Mouse (Mus musculus) myocyte (in vitro differentiated cells): ENCODE results near the gene Adk.

Experiments used
- CEBPB ChIP-seq: IDR thresholded peaks from 2 replicates; pipeline ENCODE4 v1.6.1; 2011; ENCODE audit warnings: mild to moderate bottlenecking, moderate library complexity; ENCODE audit not compliant: poor library complexity, insufficient read depth, severe bottlenecking
- E2F4 ChIP-seq: IDR thresholded peaks from one replicate; pipeline ENCODE4 v1.6.1; 2011; ENCODE audit warnings: mild to moderate bottlenecking, control low read depth, moderate library complexity; ENCODE audit not compliant: insufficient read depth
- MAX ChIP-seq: IDR thresholded peaks from one replicate; pipeline ENCODE4 v1.6.1; 2011; ENCODE audit warnings: low read depth, mild to moderate bottlenecking, control low read depth
- MYOD1 ChIP-seq, 3 experiments: IDR thresholded peaks; one replicate each; pipeline ENCODE4 v1.6.1; 2011; ENCODE audit warnings: control low read depth in 2 of 3, low read depth in 2 of 3, mild to moderate bottlenecking in 2 of 3, moderate library complexity in 1 of 3; ENCODE audit not compliant: insufficient read length in 2 of 3, control insufficient read depth in 1 of 3
- MYOG ChIP-seq, 3 experiments: IDR thresholded peaks; one replicate each; pipeline ENCODE4 v1.6.1; 2011; ENCODE audit warnings: control low read depth in 2 of 3, low read depth in 2 of 3, mild to moderate bottlenecking in 2 of 3; ENCODE audit not compliant: insufficient read length in 2 of 3, control insufficient read depth in 1 of 3, insufficient read depth in 1 of 3
- POLR2A ChIP-seq: IDR thresholded peaks from one replicate; pipeline ENCODE4 v1.6.1; 2011; ENCODE audit warnings: low read depth, mild to moderate bottlenecking, control low read depth, moderate library complexity; ENCODE audit not compliant: insufficient read length
- USF1 ChIP-seq: IDR thresholded peaks from one replicate; pipeline ENCODE4 v1.6.1; 2011; ENCODE audit warnings: low read depth, mild to moderate bottlenecking, control low read depth, moderate library complexity

- TF ChIP-seq POLR2A, result no peak
- TF ChIP-seq MAX, result no peak
- no peak for TF ChIP-seq CEBPB
- no peak for TF ChIP-seq E2F4
- no peak for TF ChIP-seq USF1
- no peak for TF ChIP-seq MYOG (IDR thresholded peaks at IDR 0.05; ENCODE audit: control insufficient read depth in 1 of 3, insufficient read depth in 1 of 3, insufficient read length in 2 of 3, low read depth in 2 of 3)
- TF ChIP-seq MYOD1 (IDR thresholded peaks at IDR 0.05; ENCODE audit: control insufficient read depth in 1 of 3, insufficient read length in 2 of 3, low read depth in 2 of 3), result no peak
These were observed 25.6 kb downstream of the Adk start for GRCm38 (mm10) chr14:21077939-21078338.
